8 mouse cellular contexts compared by ENCODE assay signal in the genomic region with DNA sequence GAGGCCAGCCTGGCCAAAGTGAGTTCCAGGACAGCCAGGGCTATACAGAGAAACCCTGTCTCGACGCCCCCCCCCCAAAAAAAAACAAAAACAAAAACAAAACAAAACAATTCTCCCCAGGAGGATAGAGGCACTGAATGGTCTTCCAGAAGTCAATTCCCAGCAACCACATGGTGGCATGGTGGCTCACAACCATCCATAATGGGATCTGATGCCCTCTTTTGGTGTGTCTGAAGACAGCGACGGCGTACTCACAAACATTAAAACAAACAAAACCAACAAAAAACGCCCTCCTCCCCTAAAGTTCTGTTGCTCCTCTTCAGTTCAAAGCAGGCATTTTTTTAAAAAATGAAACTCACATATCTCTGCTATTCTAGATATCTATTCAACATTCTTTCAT. TPM values are rescaled to one million over a fixed set of nuclear protein-coding genes. Genes with fewer than 3 reads are reported as not detected.
DNase-seq lines count a peak whose midpoint lies in the region; ATAC-seq and TF ChIP-seq lines count a peak whose summit lies in the region.

No protein-coding gene starts in this region.

- H3K27me3 ChIP-seq in testis, adult 2 months (ENCODE audit: control insufficient read depth, insufficient read depth, low read length) = no peaks in the 10 kb centered on the region
- no peaks in the 10 kb centered on the region for H3K27me3 ChIP-seq in hindbrain, embryonic 13.5 days
- H3K27me3 ChIP-seq in lung, postnatal 0 days (replicated peaks; ENCODE audit: insufficient read depth, low read length) = no peaks in the 10 kb centered on the region

- H3K27ac ChIP-seq in testis, adult 2 months (ENCODE audit: control insufficient read depth, insufficient read depth, low read depth, low read length) = peak overlapping the region; percentile 16; the same call in 1 of the 2 replicates
- H3K27ac ChIP-seq in hindbrain, embryonic 13.5 days = peak overlapping the region; percentile 94; the same call in 1 of the 2 replicates
- H3K27ac ChIP-seq in lung, postnatal 0 days (ENCODE audit: low read length) = peak overlapping the region; percentile 89

- H3K4me2 ChIP-seq in hindbrain, embryonic 13.5 days = peak overlapping the region; percentile 68
- H3K4me2 ChIP-seq in lung, postnatal 0 days (replicated peaks; ENCODE audit: low read depth, low read length) = peak overlapping the region; percentile 66

- 0 out of 2 replicates have a peak, but pooled peaks cover 1% of the 10 kb centered on the region for H3K9me3 ChIP-seq in hindbrain, embryonic 13.5 days
- no peaks in the 10 kb centered on the region; the same call in 1 of the 2 replicates for H3K9me3 ChIP-seq in lung, postnatal 0 days (ENCODE audit: low read length)

- WGBS in hindbrain, embryonic 13.5 days = 8% methylated on average over 6 of the region's 6 CpGs
- 6% methylated on average over 6 of the region's 6 CpGs for WGBS in lung, postnatal 0 days

- TF ChIP-seq EP300 in lung, postnatal 0 days (IDR thresholded peaks at IDR 0.05) = no peak

- no peak for TF ChIP-seq POLR2A in testis, adult 2 months (IDR thresholded peaks at IDR 0.05; ENCODE audit: control insufficient read depth, low read depth, low read length)

- H3K4me3 ChIP-seq in testis, adult 2 months (ENCODE audit: control insufficient read depth, low read depth, low read length) = peak overlapping the region; percentile 94
- peak overlapping the region; percentile 90 for H3K4me3 ChIP-seq in hindbrain, embryonic 13.5 days
- H3K4me3 ChIP-seq in lung, postnatal 0 days (ENCODE audit: low read depth, low read length) = peak overlapping the region; percentile 88

- ATAC-seq in hindbrain, embryonic 13.5 days (ENCODE audit: low FRiP score) = no peak
- ATAC-seq in lung, postnatal 0 days = no peak
- ATAC-seq in frontal cortex, adult (ENCODE audit: low TSS enrichment) = no peak

- no peaks in the 10 kb centered on the region for H3K36me3 ChIP-seq in testis, adult 2 months (ENCODE audit: control insufficient read depth, insufficient read depth, low read length)
- H3K36me3 ChIP-seq in hindbrain, embryonic 13.5 days = peaks cover 2% of the 10 kb centered on the region
- H3K36me3 ChIP-seq in lung, postnatal 0 days (ENCODE audit: insufficient read depth, low read length) = no peaks in the 10 kb centered on the region

- no peak for DNase-seq in testis, postnatal 10 days (ENCODE audit: low spot score)
- peak; percentile 37 for DNase-seq in embryo, embryonic 10 days (ENCODE audit: low spot score)
- DNase-seq in lung, postnatal 0 days (ENCODE audit: low spot score) = peak; percentile 20
- DNase-seq in thymus, postnatal 14 days = peak; percentile 7
- no peak for DNase-seq in right cerebral cortex, postnatal 14 days

- peaks cover 2% of the 10 kb centered on the region for H3K4me1 ChIP-seq in testis, adult 2 months (ENCODE audit: control insufficient read depth, insufficient read depth, low read length)
- H3K4me1 ChIP-seq in hindbrain, embryonic 13.5 days (replicated peaks) = peaks cover 11% of the 10 kb centered on the region
- no peaks in the 10 kb centered on the region; the same call in 1 of the 2 replicates for H3K4me1 ChIP-seq in lung, postnatal 0 days (ENCODE audit: insufficient read depth, low read depth, low read length)

- no peak for TF ChIP-seq CTCF in testis, adult 2 months (IDR thresholded peaks at IDR 0.05; ENCODE audit: control insufficient read depth, insufficient read depth, insufficient replicate concordance, low read depth, low read length)
- peak; percentile 48 for TF ChIP-seq CTCF in lung, postnatal 0 days (IDR thresholded peaks at IDR 0.05)

- H3K9ac ChIP-seq in hindbrain, embryonic 13.5 days = peak overlapping the region; percentile 92
- H3K9ac ChIP-seq in lung, postnatal 0 days (replicated peaks; ENCODE audit: low read depth) = peak overlapping the region; percentile 75

RNA-seq across cellular contexts. Expression of gene Dnm1l, which starts 0.9 kb away (rescaled TPM):
- 24.2 and 31.4 TPM in 2 replicates for polyA plus RNA-seq in testis, adult 2 months (2012; rRNA removed)
- polyA plus RNA-seq in hindbrain, embryonic 13.5 days (2015; fragmentation: Nextera tagmentation; extraction: Ambion mirVana) = 100 and 102 TPM in 2 replicates
- 28.6 and 29.4 TPM in 2 replicates for polyA plus RNA-seq in lung, postnatal 0 days (2015; fragmentation: Nextera tagmentation; extraction: Ambion mirVana)

RNA-seq across cellular contexts. Expression of gene Yars2, which starts 55.1 kb away (rescaled TPM):
- polyA plus RNA-seq in testis, adult 2 months (2012; rRNA removed) = 6.9 and 7.4 TPM in 2 replicates
- polyA plus RNA-seq in hindbrain, embryonic 13.5 days (2015; fragmentation: Nextera tagmentation; extraction: Ambion mirVana) = 27.5 and 27.6 TPM in 2 replicates
- polyA plus RNA-seq in lung, postnatal 0 days (2015; fragmentation: Nextera tagmentation; extraction: Ambion mirVana) = 14.1 and 15.2 TPM in 2 replicates

Comparison
In these comparisons a context has a peak if more than half of its experiments do, and no peak if none do; other contexts are left out.
1. H3K27ac ChIP-seq: peak in every context shown above with its lines; median percentile 94 in hindbrain, embryonic 13.5 days; 89 in lung, postnatal 0 days; 16 in testis, adult 2 months.
2. DNase-seq: peak in embryo, embryonic 10 days (single experiment), lung, postnatal 0 days (single experiment) and thymus, postnatal 14 days (single experiment); none in testis, postnatal 10 days (single experiment) and right cerebral cortex, postnatal 14 days (single experiment).
3. Peak in every context shown above with its lines, with median percentiles within 50 percentile points of each other: H3K4me3 ChIP-seq.